Mouse (Mus musculus) heart, embryonic 12.5 days (tissue): ENCODE results near the gene Alpk1. TPM values are rescaled to one million over a fixed set of nuclear protein-coding genes. Genes with fewer than 3 reads are reported as not detected.

Experiments used
- ATAC-seq: fragments of 200-750 bp; cut with Nextera tagmentation; 2 replicates; pipeline ENCODE4 v1.8.0; 2017; ENCODE audit warnings: moderate TSS enrichment, moderate library complexity; ENCODE audit not compliant: insufficient number of reproducible peaks, low FRiP score
- H3K27ac ChIP-seq: fragments of 300-500 bp; sonication (generic); 2 replicates; pipeline ENCODE4 v1.5.1; 2016; ENCODE audit warnings: mild to moderate bottlenecking, moderate library complexity; ENCODE audit not compliant: poor library complexity, severe bottlenecking
- H3K27me3 ChIP-seq: fragments of 300-500 bp; sonication (generic); replicated peaks from 2 replicates; pipeline ENCODE4 v1.6.1; 2016; ENCODE audit warnings: mild to moderate bottlenecking, moderate library complexity
- H3K36me3 ChIP-seq: fragments of 300-500 bp; sonication (generic); 2 replicates; pipeline ENCODE4 v1.6.1; 2016; ENCODE audit warnings: mild to moderate bottlenecking, moderate library complexity
- H3K4me1 ChIP-seq: fragments of 300-500 bp; sonication (generic); replicated peaks from 2 replicates; pipeline ENCODE4 v1.6.1; 2016; ENCODE audit warnings: mild to moderate bottlenecking
- H3K4me2 ChIP-seq: fragments of 300-500 bp; sonication (generic); 2 replicates; pipeline ENCODE4 v1.6.1; 2016; ENCODE audit warnings: mild to moderate bottlenecking, moderate library complexity
- H3K4me3 ChIP-seq: fragments of 300-500 bp; sonication (generic); 2 replicates; pipeline ENCODE4 v1.5.1; 2016; ENCODE audit warnings: mild to moderate bottlenecking
- H3K9ac ChIP-seq: fragments of 300-500 bp; sonication (generic); 2 replicates; pipeline ENCODE4 v1.6.1; 2016; ENCODE audit warnings: mild to moderate bottlenecking, moderate library complexity
- H3K9me3 ChIP-seq: fragments of 300-500 bp; sonication (generic); replicated peaks from 2 replicates; pipeline ENCODE4 v1.6.1; 2016; ENCODE audit warnings: mild to moderate bottlenecking, moderate library complexity
- WGBS: fragments of 180-500 bp; shearing (Covaris S2); methylation state at CpG from one replicate; pipeline ENCODE4 v1.1.7; 2016; 5-methylcytosine and 5-hydroxymethylcytosine counted together
- polyA plus RNA-seq: library from polyadenylated mRNA; unstranded; fragments of >200 nt; fragmentation: Nextera tagmentation; extraction: Ambion mirVana; gene quantifications from 2 replicates; pipeline ENCODE4 v1.2.1, GENCODE M21; 2016

Gene Alpk1
- polyA plus RNA-seq, 1 experiment from 2014 or later, result 1.5 TPM

DNA sequence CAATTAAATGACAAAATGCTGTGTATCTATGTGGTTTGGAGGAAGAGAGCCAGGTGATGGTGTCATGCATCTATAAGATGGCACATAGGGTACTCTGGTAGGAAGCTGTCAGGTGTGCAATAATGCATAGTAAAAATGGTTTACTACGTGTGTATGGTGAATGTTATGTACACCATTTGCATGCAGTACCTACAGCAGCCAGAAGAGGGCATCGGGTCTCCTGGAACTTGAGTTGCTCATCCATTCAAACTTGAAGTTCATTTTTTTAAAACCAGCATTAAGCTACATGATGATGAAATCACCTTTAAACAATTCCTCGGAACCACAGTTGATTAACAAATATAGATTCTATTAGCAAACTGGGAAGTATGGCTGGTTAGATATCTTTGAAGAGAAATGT lies 38.9 kb downstream of the Alpk1 start:
- Histone ChIP-seq H3K9ac (no peak overlapping the region), H3K4me2 (no peak overlapping the region), H3K27ac (no peak overlapping the region), H3K27me3 (peaks cover 22% of the 10 kb centered on the region; the same call in 1 of the 2 replicates), H3K4me1 (no peaks in the 10 kb centered on the region), H3K9me3 (no peaks in the 10 kb centered on the region), H3K4me3 (no peak overlapping the region), H3K36me3 (no peaks in the 10 kb centered on the region)
- no peak for ATAC-seq
- 90% methylated on average over 3 of the region's 3 CpGs for WGBS

DNA sequence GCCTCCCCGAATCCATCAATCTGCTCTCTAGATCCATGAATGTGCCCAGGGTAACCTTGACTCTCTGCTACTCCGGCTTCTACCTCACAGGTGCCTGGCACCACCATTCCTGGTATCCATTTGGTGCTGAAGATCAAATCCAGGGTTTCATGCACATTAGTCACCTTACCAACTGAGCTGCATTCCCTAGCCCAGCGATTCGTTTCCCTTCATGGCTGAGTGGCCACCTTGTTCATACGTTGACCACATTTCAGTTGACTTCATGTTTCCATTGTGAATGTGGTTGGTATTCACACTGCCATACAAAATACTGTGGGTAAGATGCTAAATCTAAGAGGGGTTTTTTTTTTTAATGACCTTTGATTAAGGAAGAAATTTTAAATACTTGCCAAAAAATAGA lies 42.5 kb downstream of the Alpk1 start:
- H3K4me1 ChIP-seq, result no peaks in the 10 kb centered on the region
- no peak overlapping the region for H3K27ac ChIP-seq
- 85% methylated on average over 5 of the region's 5 CpGs for WGBS
- ATAC-seq, result no peak
- H3K9me3 ChIP-seq, result no peaks in the 10 kb centered on the region
- H3K4me3 ChIP-seq, result no peak overlapping the region
- H3K9ac ChIP-seq, result no peak overlapping the region
- H3K36me3 ChIP-seq, result no peaks in the 10 kb centered on the region
- no peaks in the 10 kb centered on the region for H3K27me3 ChIP-seq
- H3K4me2 ChIP-seq, result no peak overlapping the region

DNA sequence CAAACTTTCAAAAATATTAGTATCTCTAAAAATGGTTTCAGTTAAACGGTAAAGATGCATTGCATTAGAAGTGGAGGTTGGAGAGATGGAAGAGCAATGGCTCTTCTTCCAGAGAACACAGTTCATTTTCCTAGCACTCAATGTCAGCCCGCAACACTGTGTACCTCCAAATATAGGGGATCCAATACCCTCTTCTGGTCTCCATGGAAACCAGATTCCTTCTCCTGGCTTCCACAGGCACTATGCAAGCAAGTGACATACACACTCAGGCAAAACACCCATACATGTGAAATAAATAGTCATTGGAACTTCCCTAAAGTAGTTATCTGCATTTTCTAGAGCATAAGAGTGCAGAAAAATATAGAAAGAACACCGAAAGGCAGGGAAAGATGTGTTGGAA lies 44.9 kb downstream of the Alpk1 start:
- no peak for ATAC-seq
- H3K9me3 ChIP-seq, result no peaks in the 10 kb centered on the region
- no peak overlapping the region for H3K9ac ChIP-seq
- no peaks in the 10 kb centered on the region for H3K27me3 ChIP-seq
- no peak overlapping the region for H3K27ac ChIP-seq
- no peak overlapping the region for H3K4me3 ChIP-seq
- no peak overlapping the region for H3K4me2 ChIP-seq
- 76% methylated on average over 3 of the region's 3 CpGs for WGBS
- H3K4me1 ChIP-seq, result no peaks in the 10 kb centered on the region
- H3K36me3 ChIP-seq, result no peaks in the 10 kb centered on the region

- WGBS, result 81% methylated on average over 14 of the region's 14 CpGs
- no peak for ATAC-seq
- H3K27ac ChIP-seq, result no peak overlapping the region
Observed at GRCm38 (mm10) chr3:127729513-127730137, 50.7 kb downstream of the Alpk1 start.

DNA sequence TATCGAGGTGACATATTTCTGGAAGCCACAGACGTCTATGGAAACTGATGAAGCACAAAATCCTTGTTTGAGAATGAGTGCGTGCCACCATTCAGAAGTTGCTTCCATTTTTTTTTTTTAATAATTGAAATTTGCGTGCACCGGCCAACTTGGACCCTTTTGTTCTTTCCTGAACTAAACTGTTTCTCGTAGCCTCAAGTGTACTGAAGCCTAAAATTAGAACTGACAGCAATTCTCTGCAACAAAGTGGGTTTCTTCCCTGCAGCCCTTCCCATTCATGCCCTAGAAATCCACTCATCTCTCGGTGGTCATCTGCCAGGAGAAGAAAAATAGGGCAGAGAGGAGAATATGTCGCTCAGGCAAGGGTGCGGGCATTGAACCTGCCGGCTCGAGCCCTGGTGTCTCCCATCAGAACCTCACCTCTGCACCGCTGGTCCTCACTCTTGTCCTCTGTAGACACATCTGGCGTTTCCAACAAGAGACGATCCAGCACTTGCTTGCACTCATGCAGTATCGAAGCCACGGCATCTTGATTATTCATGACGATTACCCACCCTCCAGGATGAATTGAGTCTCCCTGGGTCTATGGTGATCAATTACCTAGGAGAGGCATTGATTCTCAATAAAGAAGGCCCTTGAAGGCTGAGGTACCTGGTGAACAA lies 51.3 kb downstream of the Alpk1 start:
- 85% methylated on average over 17 of the region's 17 CpGs for WGBS
- Histone ChIP-seq H3K27ac (no peak overlapping the region), H3K36me3 (no peaks in the 10 kb centered on the region), H3K4me1 (no peaks in the 10 kb centered on the region; the same call in 1 of the 2 replicates), H3K4me2 (no peak overlapping the region), H3K9ac (no peak overlapping the region), H3K27me3 (no peaks in the 10 kb centered on the region), H3K4me3 (no peak overlapping the region), H3K9me3 (no peaks in the 10 kb centered on the region)
- no peak for ATAC-seq

More at GRCm38 (mm10) chr3:127729513-127730137, 50.7 kb downstream of the Alpk1 start:
- no peaks in the 10 kb centered on the region; the same call in 1 of the 2 replicates for H3K4me1 ChIP-seq
- H3K9ac ChIP-seq, result no peak overlapping the region
- no peak overlapping the region for H3K4me2 ChIP-seq
- H3K4me3 ChIP-seq, result no peak overlapping the region
- no peaks in the 10 kb centered on the region for H3K9me3 ChIP-seq
- no peaks in the 10 kb centered on the region for H3K36me3 ChIP-seq
- no peaks in the 10 kb centered on the region for H3K27me3 ChIP-seq

GRCm38 (mm10) chr3:127728046-127728445 lies 52.3 kb downstream of the Alpk1 start:
- Histone ChIP-seq H3K4me1 (no peaks in the 10 kb centered on the region; the same call in 1 of the 2 replicates), H3K36me3 (no peaks in the 10 kb centered on the region), H3K9ac (no peak overlapping the region), H3K27me3 (no peaks in the 10 kb centered on the region), H3K9me3 (no peaks in the 10 kb centered on the region), H3K4me2 (no peak overlapping the region), H3K4me3 (no peak overlapping the region), H3K27ac (no peak overlapping the region)
- no peak for ATAC-seq
- WGBS, result 59% methylated on average over 9 of the region's 9 CpGs

DNA sequence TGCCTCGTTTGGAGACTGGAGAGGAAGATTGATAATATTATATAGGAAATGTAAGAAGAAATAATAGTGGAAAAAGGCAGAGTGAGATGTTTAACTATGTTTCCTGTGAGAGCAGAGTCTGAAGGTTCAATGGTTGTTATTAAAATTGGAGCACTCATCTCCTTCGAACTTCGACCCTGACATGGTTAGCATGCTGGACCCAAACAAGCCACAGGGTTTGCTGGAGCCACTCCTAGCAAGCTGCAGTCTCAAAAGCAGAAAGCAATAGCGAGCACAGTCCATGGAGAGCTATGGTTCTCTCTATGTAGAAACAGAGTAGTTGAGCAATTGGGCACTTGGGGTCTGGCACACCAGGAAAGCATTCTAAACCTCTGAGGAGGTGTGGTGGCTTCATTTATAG lies 59.4 kb downstream of the Alpk1 start:
- H3K9ac ChIP-seq, result no peak overlapping the region
- H3K27ac ChIP-seq, result no peak overlapping the region
- H3K4me2 ChIP-seq, result no peak overlapping the region
- no peak overlapping the region for H3K4me3 ChIP-seq
- no peaks in the 10 kb centered on the region for H3K27me3 ChIP-seq
- WGBS, result 76% methylated on average over 4 of the region's 4 CpGs
- H3K4me1 ChIP-seq, result no peaks in the 10 kb centered on the region; the same call in 1 of the 2 replicates
- H3K36me3 ChIP-seq, result no peaks in the 10 kb centered on the region
- ATAC-seq, result no peak
- no peaks in the 10 kb centered on the region for H3K9me3 ChIP-seq

GRCm38 (mm10) chr3:127720050-127720449 lies 60.3 kb downstream of the Alpk1 start:
- Histone ChIP-seq H3K9ac (no peak overlapping the region), H3K36me3 (no peaks in the 10 kb centered on the region), H3K4me3 (no peak overlapping the region), H3K27ac (no peak overlapping the region), H3K4me2 (no peak overlapping the region), H3K27me3 (no peaks in the 10 kb centered on the region), H3K4me1 (no peaks in the 10 kb centered on the region), H3K9me3 (no peaks in the 10 kb centered on the region)
- ATAC-seq, result no peak
- 85% methylated on average over 6 of the region's 6 CpGs for WGBS

GRCm38 (mm10) chr3:127719601-127720000 lies 60.7 kb downstream of the Alpk1 start:
- WGBS, result 62% methylated on average over 5 of the region's 5 CpGs
- Histone ChIP-seq H3K4me1 (no peaks in the 10 kb centered on the region), H3K27ac (no peak overlapping the region), H3K36me3 (no peaks in the 10 kb centered on the region), H3K27me3 (no peaks in the 10 kb centered on the region), H3K4me3 (no peak overlapping the region), H3K4me2 (no peak overlapping the region), H3K9me3 (no peaks in the 10 kb centered on the region), H3K9ac (no peak overlapping the region)
- no peak for ATAC-seq

DNA sequence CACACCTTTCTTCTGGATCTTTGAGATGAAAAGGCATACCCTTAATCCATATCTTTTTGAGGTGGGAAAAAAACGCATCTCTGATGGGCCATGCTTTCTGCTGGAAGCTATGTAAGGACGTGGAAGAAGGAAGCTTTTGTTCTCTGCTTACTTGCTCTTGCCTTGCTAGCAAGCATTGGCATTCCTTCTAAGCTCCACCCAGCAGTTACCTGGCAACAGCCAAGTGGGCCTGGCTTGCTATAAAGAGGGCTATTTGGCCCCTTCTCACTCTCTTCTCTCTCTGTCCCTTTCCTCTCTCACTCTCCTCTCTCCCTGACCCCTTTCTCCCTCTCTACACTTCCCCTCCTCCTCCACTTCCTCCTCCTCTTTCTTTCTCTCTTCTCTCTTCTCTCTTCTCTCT lies 63.6 kb downstream of the Alpk1 start:
- Histone ChIP-seq H3K9me3 (no peaks in the 10 kb centered on the region), H3K4me2 (no peak overlapping the region), H3K36me3 (no peaks in the 10 kb centered on the region), H3K9ac (no peak overlapping the region), H3K27ac (no peak overlapping the region), H3K4me1 (no peaks in the 10 kb centered on the region), H3K4me3 (no peak overlapping the region), H3K27me3 (no peaks in the 10 kb centered on the region)
- no peak for ATAC-seq
- WGBS, result 35% methylated on average over 2 of the region's 2 CpGs

DNA sequence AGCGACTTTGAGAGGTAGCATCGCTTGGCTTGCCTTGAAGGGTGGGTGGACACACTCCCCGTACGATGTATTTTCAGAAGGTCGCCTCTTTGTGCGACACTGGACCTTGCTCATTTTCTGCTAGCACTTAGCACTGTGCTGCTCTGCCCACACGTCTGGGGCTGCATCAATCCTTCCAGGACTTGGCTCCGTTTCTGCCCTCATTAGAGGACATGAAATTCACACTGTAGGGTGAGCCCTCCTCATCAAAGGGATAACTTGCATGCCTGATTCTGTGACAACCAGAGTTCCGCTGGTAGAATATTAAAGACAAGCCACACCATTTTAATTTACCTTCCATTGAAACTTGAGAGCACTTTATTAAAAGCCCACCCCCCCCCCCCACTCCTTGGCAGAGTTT lies 67.2 kb downstream of the Alpk1 start:
- no peaks in the 10 kb centered on the region for H3K4me1 ChIP-seq
- no peak overlapping the region for H3K4me3 ChIP-seq
- H3K27me3 ChIP-seq, result no peaks in the 10 kb centered on the region
- no peak overlapping the region for H3K27ac ChIP-seq
- ATAC-seq, result no peak
- WGBS, result 78% methylated on average over 9 of the region's 9 CpGs
- H3K9ac ChIP-seq, result no peak overlapping the region
- no peaks in the 10 kb centered on the region for H3K9me3 ChIP-seq
- H3K4me2 ChIP-seq, result no peak overlapping the region
- H3K36me3 ChIP-seq, result no peaks in the 10 kb centered on the region

DNA sequence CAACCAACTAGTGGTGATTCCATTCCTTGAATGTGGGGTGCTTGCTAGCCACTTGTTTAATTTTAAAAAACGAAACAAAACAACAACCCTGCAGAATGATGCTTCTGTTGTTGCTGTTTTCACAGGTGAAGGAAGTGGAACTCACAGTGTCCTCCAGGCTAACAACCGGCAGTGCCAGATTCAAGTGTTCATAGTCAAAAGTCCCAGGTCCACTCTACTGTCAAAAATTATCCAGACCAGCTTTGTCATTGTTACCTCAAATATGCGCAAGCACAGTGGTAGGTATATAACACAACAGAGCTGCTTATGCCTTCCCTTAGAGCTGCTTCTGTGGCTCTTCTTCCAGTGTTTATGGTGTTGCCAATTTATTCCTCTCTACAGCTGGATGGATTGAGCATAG lies 68.8 kb downstream of the Alpk1 start:
- Histone ChIP-seq H3K27ac (no peak overlapping the region), H3K36me3 (no peaks in the 10 kb centered on the region), H3K4me3 (no peak overlapping the region), H3K4me1 (no peaks in the 10 kb centered on the region), H3K9ac (no peak overlapping the region), H3K9me3 (no peaks in the 10 kb centered on the region), H3K27me3 (0 out of 2 replicates have a peak, but pooled peaks cover 4% of the 10 kb centered on the region), H3K4me2 (no peak overlapping the region)
- 79% methylated on average over 3 of the region's 3 CpGs for WGBS
- no peak for ATAC-seq
